Mouse (Mus musculus): ENCODE data around the gene Lman2l. TPM values are rescaled to one million over a fixed set of nuclear protein-coding genes. Genes with fewer than 3 reads are reported as not detected.

The Lman2l gene
- total RNA-seq, 2 experiments from 2014 or later: 37.8 to 40.5 TPM

DNA sequence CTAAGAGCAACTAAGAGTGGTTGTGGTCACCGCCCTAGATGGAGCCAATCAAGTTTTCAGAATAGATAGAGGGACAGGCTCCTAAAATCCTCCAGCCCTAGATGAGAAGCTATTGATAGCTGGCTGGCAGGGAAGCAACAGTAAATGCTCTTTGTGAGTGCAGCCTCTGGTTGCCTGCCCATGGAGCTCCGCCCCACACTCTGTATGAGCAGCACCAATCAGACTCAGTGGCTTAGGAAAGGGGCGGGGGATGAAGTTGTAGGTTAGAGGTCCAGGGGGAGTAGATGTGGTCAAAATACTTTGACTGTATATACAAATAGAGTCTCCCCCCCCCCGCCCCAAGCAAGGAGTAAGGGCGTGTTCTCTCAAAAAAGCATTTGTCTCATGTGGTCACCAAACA lies 22.4 kb upstream of the Lman2l start:
- intact Hi-C loops (cut with DNase I): no loop called here
- DNase-seq (ENCODE audit: extremely low spot score in 1 of 2, low spot score in 2 of 2): no peak

DNA sequence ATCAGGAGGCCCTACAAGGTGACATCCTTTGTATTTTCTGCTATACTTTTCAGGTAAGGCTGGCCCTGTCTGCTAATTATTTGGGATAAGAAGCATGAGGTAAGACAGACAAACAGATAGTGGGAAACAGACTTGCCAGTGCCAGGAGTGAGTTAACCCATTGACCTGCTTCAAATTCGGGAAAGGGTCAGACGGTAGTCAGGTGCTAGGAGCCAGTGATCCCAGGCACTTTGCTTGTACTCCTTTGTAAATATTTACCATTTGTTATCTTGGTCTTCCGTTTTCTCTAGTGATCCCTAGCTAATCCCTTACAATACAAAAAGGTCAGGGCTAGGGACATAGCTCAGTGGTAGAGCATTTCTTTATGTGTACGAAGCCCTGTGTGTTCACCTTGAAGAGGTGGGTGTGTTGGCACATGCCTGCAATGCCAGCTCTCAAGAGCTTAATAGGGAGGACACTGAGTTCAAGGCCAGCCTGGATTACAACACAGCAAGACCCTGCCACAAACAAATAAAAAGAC lies 20.6 kb upstream of the Lman2l start:
- DNase-seq (ENCODE audit: extremely low spot score in 1 of 2, low spot score in 2 of 2): no peak
- intact Hi-C loops (cut with DNase I): no loop called here

- intact Hi-C loops (cut with DNase I): no loop called here
- DNase-seq (ENCODE audit: extremely low spot score in 1 of 2, low spot score in 2 of 2): no peak
These were observed 16.8 kb upstream of the Lman2l start for GRCm38 (mm10) chr1:36461829-36462228.

DNA sequence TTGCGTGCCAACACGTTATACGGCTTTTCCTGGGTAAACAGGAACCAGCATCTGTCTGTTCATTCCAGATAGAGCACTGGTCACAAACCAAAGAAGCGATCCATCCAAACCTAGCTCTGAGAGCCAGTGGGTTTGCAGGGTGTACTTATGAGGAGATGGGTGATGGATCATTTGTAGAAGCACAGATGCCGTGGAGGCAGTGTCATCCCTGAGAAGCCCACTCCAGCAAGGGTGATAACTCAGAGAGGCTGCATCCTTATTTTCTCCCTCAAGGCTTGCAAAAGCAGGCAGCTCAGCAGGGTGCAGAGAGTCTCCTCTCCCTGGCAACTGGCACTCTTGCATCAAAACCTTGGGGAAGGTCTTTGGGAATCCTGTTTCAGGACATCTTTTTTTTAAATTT lies 13.1 kb upstream of the Lman2l start:
- intact Hi-C loops (cut with DNase I): no loop called here
- no peak for DNase-seq (ENCODE audit: extremely low spot score in 1 of 2, low spot score in 2 of 2)

GRCm38 (mm10) chr1:36457388-36458014 lies 12.4 kb upstream of the Lman2l start:
- peak in 1 of 2 experiments; percentile 74 for DNase-seq (ENCODE audit: extremely low spot score in 1 of 2, low spot score in 2 of 2)
- intact Hi-C loops (cut with DNase I): no loop called here

DNA sequence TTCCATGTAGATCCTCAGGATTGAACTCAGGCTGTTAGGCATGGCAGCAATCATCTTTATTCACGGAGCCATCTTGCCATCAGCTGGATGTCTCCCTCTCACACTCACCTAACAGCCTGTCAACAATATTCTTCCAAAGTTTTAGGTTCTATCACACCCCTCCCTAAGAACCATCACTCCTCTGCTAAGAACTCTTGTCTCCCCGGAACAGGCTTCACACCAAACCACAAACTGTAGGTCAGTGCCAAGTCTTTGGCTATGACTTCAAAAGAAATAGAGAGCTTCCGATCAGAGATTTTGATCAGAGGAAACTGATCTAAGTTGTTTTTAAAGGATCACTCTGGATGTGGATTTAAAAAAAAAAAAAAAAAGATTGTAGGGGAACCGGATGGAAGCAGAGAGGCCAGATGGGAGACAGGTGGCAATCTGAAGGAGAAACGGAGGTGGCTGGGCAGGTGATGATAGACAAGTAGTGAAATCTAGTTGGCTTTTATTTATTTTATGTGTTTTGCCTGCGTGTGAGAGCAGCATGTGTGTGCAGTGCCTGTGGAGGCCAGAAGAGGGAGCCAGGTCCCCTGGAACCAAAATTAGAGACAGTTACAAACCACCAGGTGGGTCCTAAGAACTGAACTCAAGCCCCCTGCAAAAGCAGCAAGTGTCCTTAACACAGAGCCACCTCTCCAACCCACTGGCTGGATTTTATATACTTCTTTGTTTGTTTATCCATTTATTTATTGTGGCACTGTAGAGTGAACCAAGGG lies 9.2 kb upstream of the Lman2l start:
- DNase-seq (ENCODE audit: extremely low spot score in 1 of 2, low spot score in 2 of 2): no peak
- intact Hi-C loops (cut with DNase I): no loop called here

DNA sequence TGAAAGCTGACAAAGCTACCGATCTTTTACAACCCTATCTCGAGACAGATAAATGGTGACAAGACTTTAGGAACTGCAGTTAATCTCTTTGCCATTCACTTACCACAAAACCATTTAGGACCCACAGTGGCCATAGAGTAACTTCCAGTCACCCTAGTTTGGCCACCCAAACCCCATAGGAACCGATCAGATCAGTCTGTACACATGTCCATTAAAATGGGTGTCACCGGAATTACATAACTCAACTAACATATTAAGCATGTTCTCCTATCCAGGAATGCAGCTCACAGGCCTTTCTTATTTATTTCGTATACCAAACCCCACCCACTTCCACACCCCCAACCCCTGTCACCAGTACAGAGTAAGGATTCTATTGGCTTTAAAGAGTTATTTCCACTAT lies 1.8 kb upstream of the Lman2l start:
- intact Hi-C loops (cut with DNase I): no loop called here
- no peak for DNase-seq (ENCODE audit: extremely low spot score in 1 of 2, low spot score in 2 of 2)

- intact Hi-C loops (cut with DNase I): no loop called here
- no peak for DNase-seq (ENCODE audit: extremely low spot score in 1 of 2, low spot score in 2 of 2)
These were observed 1.2 kb upstream of the Lman2l start for GRCm38 (mm10) chr1:36446106-36446824.

DNA sequence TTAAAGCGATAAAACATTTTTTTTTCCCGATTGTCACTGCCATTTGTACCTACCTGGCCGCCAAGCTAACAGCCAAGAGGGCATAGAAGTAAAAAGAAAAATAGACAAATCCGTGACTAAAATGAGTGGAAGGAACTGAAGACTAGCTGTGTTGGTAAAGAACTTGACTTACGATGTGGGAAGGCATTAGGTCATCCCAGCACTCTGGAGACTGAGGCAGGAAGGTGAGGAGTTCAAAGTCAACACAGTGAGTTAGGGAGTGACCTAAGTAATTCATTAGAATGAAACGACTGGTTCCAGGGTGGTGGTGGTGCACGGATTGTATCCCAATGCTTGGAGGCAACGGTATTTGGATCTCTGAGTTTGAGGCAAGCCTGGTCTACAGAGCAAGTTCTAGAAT lies 437 bp upstream of the Lman2l start:
- intact Hi-C loops (cut with DNase I): no loop called here
- no peak for DNase-seq (ENCODE audit: extremely low spot score in 1 of 2, low spot score in 2 of 2)

DNA sequence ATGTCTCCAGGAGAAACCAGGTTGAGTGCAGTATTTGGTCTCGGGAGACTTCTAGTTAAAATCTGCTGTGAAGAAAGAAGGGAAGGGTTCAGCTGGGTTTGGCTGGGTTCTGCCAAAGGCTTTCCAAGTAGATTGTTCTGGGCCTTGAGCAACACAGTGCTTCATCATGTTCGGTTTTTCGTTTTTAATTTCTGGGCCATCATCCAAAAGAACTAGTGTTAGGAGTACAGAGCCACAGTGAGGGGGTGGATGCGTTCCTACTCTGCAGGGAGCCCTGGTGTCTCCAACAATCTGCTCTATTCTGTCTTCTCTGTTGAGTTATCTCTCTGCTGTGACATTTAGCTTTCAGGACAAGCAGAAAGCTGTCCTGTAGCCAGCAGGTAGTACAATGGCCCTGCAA lies 4.0 kb downstream of the Lman2l start:
- peak in 1 of 2 experiments; percentile 49 for DNase-seq (ENCODE audit: extremely low spot score in 1 of 2, low spot score in 2 of 2)
- intact Hi-C loops (cut with DNase I): no loop called here

- intact Hi-C loops (cut with DNase I): no loop called here
These were observed 7.8 kb downstream of the Lman2l start for GRCm38 (mm10) chr1:36437223-36437622.

GRCm38 (mm10) chr1:36436515-36436914 lies 8.6 kb downstream of the Lman2l start:
- no peak for DNase-seq (ENCODE audit: extremely low spot score in 1 of 2, low spot score in 2 of 2)
- intact Hi-C loops (cut with DNase I): no loop called here

More at GRCm38 (mm10) chr1:36437223-36437622, 7.8 kb downstream of the Lman2l start:
- DNase-seq (ENCODE audit: extremely low spot score in 1 of 2, low spot score in 2 of 2): no peak

GRCm38 (mm10) chr1:36435071-36435470 lies 10.0 kb downstream of the Lman2l start:
- no peak for DNase-seq (ENCODE audit: extremely low spot score in 1 of 2, low spot score in 2 of 2)

DNA sequence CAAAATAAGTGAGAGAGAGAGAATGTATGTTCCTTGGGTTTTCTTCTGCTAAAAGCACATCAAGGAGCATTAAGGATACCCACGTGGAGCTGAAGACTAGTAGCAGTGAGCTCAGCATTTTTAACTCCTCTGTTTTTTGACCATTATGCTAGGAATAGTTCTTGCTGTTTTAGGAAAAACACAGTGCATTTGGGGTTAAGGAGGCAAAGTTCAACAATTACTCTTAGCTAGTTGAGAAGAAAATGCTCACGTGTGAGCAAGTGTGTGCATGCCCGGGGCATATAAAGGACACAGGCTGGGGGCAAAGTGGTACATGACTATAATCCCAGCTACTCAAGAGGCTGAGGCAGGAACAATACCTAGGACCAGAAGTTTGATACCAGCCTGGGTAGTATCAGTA lies 11.5 kb downstream of the Lman2l start:
- intact Hi-C loops (cut with DNase I): loop anchor here (5.0 kb wide), 1 partner anchor 39 kb away; the partner anchor contains the start of gene Cnnm4
- no peak for DNase-seq (ENCODE audit: extremely low spot score in 1 of 2, low spot score in 2 of 2)

More at GRCm38 (mm10) chr1:36435071-36435470, 10.0 kb downstream of the Lman2l start:
- intact Hi-C loops (cut with DNase I): no loop called here

- intact Hi-C loops (cut with DNase I): loop anchor here (5.0 kb wide), 1 partner anchor 39 kb away; the partner anchor contains the start of gene Cnnm4
- no peak for DNase-seq (ENCODE audit: extremely low spot score in 1 of 2, low spot score in 2 of 2)
These were observed 12.1 kb downstream of the Lman2l start for GRCm38 (mm10) chr1:36432999-36433398.

DNA sequence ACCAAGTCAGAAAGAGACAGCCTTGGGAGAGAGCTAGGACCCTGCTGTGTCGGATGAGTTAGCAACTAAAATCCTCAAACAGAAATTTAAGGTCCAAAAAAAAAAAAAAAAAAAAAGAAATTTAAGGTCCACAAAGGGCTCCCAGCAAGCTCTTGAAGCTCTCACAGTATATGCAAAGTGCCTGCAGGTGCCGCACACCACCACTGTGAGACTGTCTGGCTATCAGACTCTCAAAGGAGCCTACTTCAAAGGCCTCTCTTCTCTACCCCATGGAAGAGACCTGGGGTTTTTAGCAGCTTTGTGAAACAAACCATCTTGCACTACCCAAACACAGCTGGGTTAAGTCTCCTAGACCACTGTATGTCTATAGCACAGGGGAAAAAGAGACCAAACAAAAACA lies 15.6 kb downstream of the Lman2l start:
- intact Hi-C loops (cut with DNase I): no loop called here
- no peak for DNase-seq (ENCODE audit: extremely low spot score in 1 of 2, low spot score in 2 of 2)

- intact Hi-C loops (cut with DNase I): no loop called here
- no peak for DNase-seq (ENCODE audit: extremely low spot score in 1 of 2, low spot score in 2 of 2)
These were observed 40.5 kb downstream of the Lman2l start for GRCm38 (mm10) chr1:36404531-36404930.

GRCm38 (mm10) chr1:36401509-36401908 lies 43.6 kb downstream of the Lman2l start:
- intact Hi-C loops (cut with DNase I): no loop called here
- peak in 1 of 2 experiments; percentile 53 for DNase-seq (ENCODE audit: extremely low spot score in 1 of 2, low spot score in 2 of 2)

- no peak for DNase-seq (ENCODE audit: extremely low spot score in 1 of 2, low spot score in 2 of 2)
- intact Hi-C loops (cut with DNase I): no loop called here
These were observed 48.0 kb downstream of the Lman2l start for GRCm38 (mm10) chr1:36397041-36397440.
